ENCODE assay signal across 19 mouse cellular contexts in the genomic region with DNA sequence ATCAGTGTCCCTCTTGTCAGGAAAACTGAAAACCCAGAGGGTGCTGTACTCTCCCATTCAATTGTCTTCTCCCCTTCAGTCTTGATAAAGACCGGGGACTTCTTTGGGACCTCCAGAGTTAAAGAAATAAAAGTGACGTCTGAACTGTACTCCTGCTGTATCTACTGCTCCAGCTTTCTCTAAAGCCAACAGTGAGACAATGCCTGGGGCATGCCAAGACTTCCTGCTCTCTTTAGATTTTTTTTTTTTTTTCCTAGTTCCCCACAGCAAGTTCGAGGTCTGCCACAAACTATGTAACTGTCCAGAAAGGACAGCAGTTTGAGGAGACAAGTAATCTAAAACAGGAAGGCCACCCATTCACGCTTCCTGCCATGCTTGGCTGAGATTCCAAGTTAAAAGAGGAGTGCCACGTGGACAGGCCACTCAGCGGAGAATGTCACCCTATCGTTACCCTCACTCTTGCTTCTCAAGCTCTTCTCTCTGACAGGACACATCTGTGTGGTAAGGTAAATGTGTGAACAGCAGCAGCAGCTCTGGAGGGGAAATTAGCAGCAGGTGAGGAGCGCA. TPM values are rescaled to one million over a fixed set of nuclear protein-coding genes. Genes with fewer than 3 reads are reported as not detected.
A peak's percentile ranks its signal among the peaks of the same experiment; 100 is the strongest.
DNase-seq lines count a peak whose midpoint lies in the region; ATAC-seq and TF ChIP-seq lines count a peak whose summit lies in the region.
"Had no signal": no experiment of that assay in that cellular context is flagged by ENCODE, and none has a peak within 500 bp of the region (broad histone marks: within the 10 kb centered on the region; RNA-seq: fewer than 3 reads in every experiment).

No protein-coding gene starts in this region.

- H3K36me3 ChIP-seq in lung, embryonic 14.5 days (ENCODE audit: insufficient read depth) = no peaks in the 10 kb centered on the region
- H3K36me3 ChIP-seq in heart, embryonic 14.5 days (ENCODE audit: control insufficient read depth, insufficient read depth, low read length) = no peaks in the 10 kb centered on the region
- peaks cover 5% of the 10 kb centered on the region; the same call in 1 of the 2 replicates for H3K36me3 ChIP-seq in small intestine, adult 2 months (ENCODE audit: control insufficient read depth, insufficient read depth, low read length)
- H3K36me3 ChIP-seq: embryonic facial prominence, embryonic 15.5 days; forebrain, embryonic 15.5 days; hindbrain, embryonic 12.5 days; limb, embryonic 10.5 days had no signal

- H3K9ac ChIP-seq in lung, embryonic 14.5 days = no peak overlapping the region
- no peak overlapping the region for H3K9ac ChIP-seq in heart, embryonic 14.5 days (ENCODE audit: low read length)
- H3K9ac ChIP-seq: embryonic facial prominence, embryonic 15.5 days; forebrain, embryonic 15.5 days; hindbrain, embryonic 12.5 days; liver, embryonic 14.5 days had no signal

- H3K4me1 ChIP-seq in lung, embryonic 14.5 days (ENCODE audit: insufficient read depth) = peaks cover 10% of the 10 kb centered on the region; the same call in 1 of the 2 replicates
- H3K4me1 ChIP-seq in heart, embryonic 14.5 days (ENCODE audit: control insufficient read depth in 2 of 2, insufficient read depth in 2 of 2, low read length in 2 of 2) = peaks cover 10 to 17% of the 10 kb centered on the region in 2 experiments
- peaks cover 20% of the 10 kb centered on the region for H3K4me1 ChIP-seq in small intestine, adult 2 months (ENCODE audit: control insufficient read depth, insufficient read depth, insufficient read length, low read length)

- no peak overlapping the region for H3K4me2 ChIP-seq in lung, embryonic 14.5 days
- peak overlapping the region; percentile 29 for H3K4me2 ChIP-seq in heart, embryonic 14.5 days (ENCODE audit: low read length)
- H3K4me2 ChIP-seq: embryonic facial prominence, embryonic 15.5 days; forebrain, embryonic 15.5 days; hindbrain, embryonic 12.5 days; midbrain, embryonic 11.5 days had no signal

- 32% methylated on average over 8 of the region's 8 CpGs for WGBS in lung, embryonic 14.5 days
- 15% methylated on average over 8 of the region's 8 CpGs for WGBS in heart, embryonic 14.5 days
- WGBS in small intestine, adult 2 months = 11% methylated on average over 8 of the region's 8 CpGs

- peak; percentile 39 for DNase-seq in lung, embryonic 14.5 days
- DNase-seq in lung, postnatal 25 days (ENCODE audit: low spot score) = no peak
- DNase-seq in heart, adult 18-20 months = peak; percentile 33 to 49
- no peak for DNase-seq in thymus, postnatal 4 days
- no peak for DNase-seq in layer of hippocampus, postnatal 36 days
- DNase-seq: cerebellum, adult 11-12 months; gastrocnemius, adult 2 months; kidney, adult 11 months; right cerebral cortex, postnatal 25 days; thymus, adult 2 months had no signal

- no peaks in the 10 kb centered on the region for H3K27me3 ChIP-seq in lung, embryonic 14.5 days (ENCODE audit: insufficient read depth, low read length)
- H3K27me3 ChIP-seq in heart, embryonic 14.5 days (ENCODE audit: control insufficient read depth, insufficient read depth, low read length) = no peaks in the 10 kb centered on the region; the same call in 1 of the 2 replicates
- no peaks in the 10 kb centered on the region for H3K27me3 ChIP-seq in small intestine, adult 2 months (ENCODE audit: control insufficient read depth, insufficient read depth, low read length)
- H3K27me3 ChIP-seq: embryonic facial prominence, embryonic 15.5 days; forebrain, embryonic 15.5 days; hindbrain, embryonic 12.5 days had no signal

- no peak for TF ChIP-seq CTCF in lung, embryonic 14.5 days (IDR thresholded peaks at IDR 0.05; ENCODE audit: low read depth)
- no peak for TF ChIP-seq CTCF in small intestine, adult 2 months (IDR thresholded peaks at IDR 0.05; ENCODE audit: extremely low read depth, insufficient read length, insufficient replicate concordance, low read depth, low read length)

- peak overlapping the region; percentile 52; the same call in 1 of the 2 replicates for H3K27ac ChIP-seq in lung, embryonic 14.5 days (ENCODE audit: low read depth)
- peak overlapping the region; percentile 33 to 49; a peak in 3 of 4 replicates for H3K27ac ChIP-seq in heart, embryonic 14.5 days (replicated peaks in 1 of 2; ENCODE audit: control insufficient read depth in 1 of 2, insufficient read depth in 1 of 2, low read depth in 2 of 2, low read length in 2 of 2)
- peak overlapping the region; percentile 52 for H3K27ac ChIP-seq in small intestine, adult 2 months (ENCODE audit: insufficient read depth, low read depth, low read length)
- H3K27ac ChIP-seq: embryonic facial prominence, embryonic 15.5 days; forebrain, embryonic 15.5 days; gastrocnemius, adult 2 months; hindbrain, embryonic 12.5 days; limb, embryonic 10.5 days; liver, embryonic 14.5 days had no signal

- H3K4me3 ChIP-seq in lung, embryonic 14.5 days (ENCODE audit: low read depth, low read length) = no peak overlapping the region
- no peak overlapping the region for H3K4me3 ChIP-seq in heart, embryonic 14.5 days (ENCODE audit: control insufficient read depth in 1 of 2, insufficient read depth in 1 of 2, low read depth in 1 of 2, low read length in 2 of 2)
- H3K4me3 ChIP-seq in small intestine, adult 2 months (ENCODE audit: low read depth, low read length) = peak overlapping the region; percentile 24
- H3K4me3 ChIP-seq: embryonic facial prominence, embryonic 15.5 days; forebrain, embryonic 15.5 days; gastrocnemius, adult 2 months; hindbrain, embryonic 12.5 days; limb, embryonic 10.5 days; myocyte had no signal

- no peak for ATAC-seq in lung, embryonic 14.5 days (ENCODE audit: insufficient read depth)
- ATAC-seq in heart, embryonic 14.5 days (ENCODE audit: insufficient number of reproducible peaks, insufficient read depth, low FRiP score, low read depth) = peak; percentile 59
- ATAC-seq: forebrain, embryonic 15.5 days had no signal

- no peaks in the 10 kb centered on the region for H3K9me3 ChIP-seq in lung, embryonic 14.5 days (ENCODE audit: low read depth, low read length)
- H3K9me3 ChIP-seq in heart, embryonic 14.5 days (ENCODE audit: control insufficient read depth, low read length) = no peaks in the 10 kb centered on the region
- H3K9me3 ChIP-seq: embryonic facial prominence, embryonic 15.5 days; forebrain, embryonic 15.5 days; hindbrain, embryonic 12.5 days; limb, embryonic 10.5 days had no signal

- TF ChIP-seq POLR2A in small intestine, adult 2 months (IDR thresholded peaks at IDR 0.05; ENCODE audit: low read depth, low read length) = no peak

RNA-seq across cellular contexts. Expression of a gene that starts 20.8 kb away (rescaled TPM):
- 3.0 and 3.5 TPM in 2 replicates for polyA plus RNA-seq in lung, embryonic 14.5 days (2014; fragmentation: Nextera tagmentation; extraction: Ambion mirVana)
- total RNA-seq in heart, adult 18-20 months (2021) = 1 to 10 TPM in 1 of 2 experiments, not detected in 1; 1.3 TPM
- polyA plus RNA-seq in heart, embryonic 14.5 days (2014; fragmentation: Nextera tagmentation; extraction: Ambion mirVana) = 0.20 TPM in 1 of 2 replicates, not detected in the other
- 24.8 and 34.2 TPM in 2 replicates for polyA plus RNA-seq in small intestine, adult 2 months (2012; rRNA removed)
- not detected for total RNA-seq in layer of hippocampus, postnatal 36 days (2021)
- polyA plus RNA-seq: hindbrain, embryonic 12.5 days; midbrain, embryonic 11.5 days; myocyte had no signal

Comparison
In these comparisons a context has a peak if more than half of its experiments do, and no peak if none do; other contexts are left out.
1. DNase-seq: peak in lung, embryonic 14.5 days (single experiment) and heart, adult 18-20 months (2 of 2); none in lung, postnatal 25 days (single experiment), thymus, postnatal 4 days (single experiment) and layer of hippocampus, postnatal 36 days (0 of 2).
2. Peak in every context shown above with its lines, with median percentiles within 50 percentile points of each other: H3K27ac ChIP-seq.